Mouse (Mus musculus): Measurements from ENCODE around the gene Ago1. TPM values are rescaled to one million over a fixed set of nuclear protein-coding genes. Genes with fewer than 3 reads are reported as not detected.

The Ago1 gene
- polyA plus RNA-seq, 1 experiment from 2014 or later: 13.3 TPM

GRCm38 (mm10) chr4:126423866-126424265 lies 44.5 kb downstream of the Ago1 start:
- 85% methylated on average over 2 of the region's 2 CpGs for WGBS

GRCm38 (mm10) chr4:126415707-126416106 lies 52.7 kb downstream of the Ago1 start:
- Histone ChIP-seq H3K4me3 (ENCODE audit: low read depth, low read length) (no peak overlapping the region), H3K36me3 (ENCODE audit: control insufficient read depth, insufficient read depth, low read length) (no peaks in the 10 kb centered on the region), H3K9ac (replicated peaks; ENCODE audit: low read depth, low read length) (no peak overlapping the region), H3K9me3 (ENCODE audit: control insufficient read depth, low read depth, low read length) (no peaks in the 10 kb centered on the region), H3K27me3 (ENCODE audit: control insufficient read depth, insufficient read depth, low read length) (no peaks in the 10 kb centered on the region), H3K27ac (ENCODE audit: low read length) (no peak overlapping the region), H3K4me1 (ENCODE audit: control insufficient read depth, insufficient read depth, low read length) (no peaks in the 10 kb centered on the region), H3K4me2 (replicated peaks; ENCODE audit: low read depth, low read length) (no peak overlapping the region)
- no peak for ATAC-seq (ENCODE audit: insufficient number of reproducible peaks, insufficient read depth, low FRiP score, low read depth)

More at GRCm38 (mm10) chr4:126423866-126424265, 44.5 kb downstream of the Ago1 start:
- Histone ChIP-seq H3K9ac (replicated peaks; ENCODE audit: low read depth, low read length) (no peak overlapping the region), H3K36me3 (ENCODE audit: control insufficient read depth, insufficient read depth, low read length) (no peaks in the 10 kb centered on the region), H3K4me2 (replicated peaks; ENCODE audit: low read depth, low read length) (no peak overlapping the region), H3K4me1 (ENCODE audit: control insufficient read depth, insufficient read depth, low read length) (no peaks in the 10 kb centered on the region), H3K27me3 (ENCODE audit: control insufficient read depth, insufficient read depth, low read length) (no peaks in the 10 kb centered on the region), H3K4me3 (ENCODE audit: low read depth, low read length) (no peak overlapping the region), H3K9me3 (ENCODE audit: control insufficient read depth, low read depth, low read length) (no peaks in the 10 kb centered on the region), H3K27ac (ENCODE audit: low read length) (no peak overlapping the region)
- no peak for ATAC-seq (ENCODE audit: insufficient number of reproducible peaks, insufficient read depth, low FRiP score, low read depth)

GRCm38 (mm10) chr4:126412526-126412925 lies 55.9 kb downstream of the Ago1 start:
- no peaks in the 10 kb centered on the region for H3K9me3 ChIP-seq (ENCODE audit: control insufficient read depth, low read depth, low read length)
- no peaks in the 10 kb centered on the region for H3K4me1 ChIP-seq (ENCODE audit: control insufficient read depth, insufficient read depth, low read length)
- no peak overlapping the region for H3K9ac ChIP-seq (replicated peaks; ENCODE audit: low read depth, low read length)
- H3K4me3 ChIP-seq (ENCODE audit: low read depth, low read length): no peak overlapping the region
- no peaks in the 10 kb centered on the region for H3K36me3 ChIP-seq (ENCODE audit: control insufficient read depth, insufficient read depth, low read length)
- H3K27me3 ChIP-seq (ENCODE audit: control insufficient read depth, insufficient read depth, low read length): no peaks in the 10 kb centered on the region
- no peak overlapping the region for H3K27ac ChIP-seq (ENCODE audit: low read length)
- ATAC-seq (ENCODE audit: insufficient number of reproducible peaks, insufficient read depth, low FRiP score, low read depth): no peak
- H3K4me2 ChIP-seq (replicated peaks; ENCODE audit: low read depth, low read length): no peak overlapping the region
- WGBS: 95% methylated on average over 3 of the region's 3 CpGs

Other genes starting within 250 kb of the Ago1 start
- 37.2 and 38.7 TPM in 2 replicates for gene Map7d1, start 212.2 kb downstream of the Ago1 start, polyA plus RNA-seq (2014; fragmentation: Nextera tagmentation; extraction: Ambion mirVana)
- 14.7 and 17.1 TPM in 2 replicates for gene Trappc3, start 206.3 kb downstream of the Ago1 start, polyA plus RNA-seq (2014; fragmentation: Nextera tagmentation; extraction: Ambion mirVana)
- gene Col8a2, start 181.8 kb downstream of the Ago1 start, polyA plus RNA-seq (2014; fragmentation: Nextera tagmentation; extraction: Ambion mirVana): 10.2 and 10.8 TPM in 2 replicates
- gene Adprhl2, start 146.9 kb downstream of the Ago1 start, polyA plus RNA-seq (2014; fragmentation: Nextera tagmentation; extraction: Ambion mirVana): 48.5 and 50.4 TPM in 2 replicates
- 9.4 and 11.9 TPM in 2 replicates for gene Tekt2, start 142.9 kb downstream of the Ago1 start, polyA plus RNA-seq (2014; fragmentation: Nextera tagmentation; extraction: Ambion mirVana)
- 17.4 and 18.7 TPM in 2 replicates for gene Ago3, start 39.0 kb downstream of the Ago1 start, polyA plus RNA-seq (2014; fragmentation: Nextera tagmentation; extraction: Ambion mirVana)
- 2.4 and 3.3 TPM in 2 replicates for gene Ago4, start 64.9 kb upstream of the Ago1 start, polyA plus RNA-seq (2014; fragmentation: Nextera tagmentation; extraction: Ambion mirVana)
- gene Clspn, start 88.4 kb upstream of the Ago1 start, polyA plus RNA-seq (2014; fragmentation: Nextera tagmentation; extraction: Ambion mirVana): 41.2 and 49.4 TPM in 2 replicates
- 3.5 and 4.3 TPM in 2 replicates for gene 5730409E04Rik, start 141.2 kb upstream of the Ago1 start, polyA plus RNA-seq (2014; fragmentation: Nextera tagmentation; extraction: Ambion mirVana)
- 461 and 487 TPM in 2 replicates for gene Psmb2, start 209.0 kb upstream of the Ago1 start, polyA plus RNA-seq (2014; fragmentation: Nextera tagmentation; extraction: Ambion mirVana)

All from stomach, embryonic 14.5 days (tissue).